7 mouse cellular contexts compared by ENCODE assay signal in genomic region chr3:90083034-90083433, GRCm38 (mm10). TPM values are rescaled to one million over a fixed set of nuclear protein-coding genes. Genes with fewer than 3 reads are reported as not detected.
DNase-seq lines count a peak whose midpoint lies in the region; ATAC-seq and TF ChIP-seq lines count a peak whose summit lies in the region.

No protein-coding gene starts in this region.

- H3K4me1 ChIP-seq in heart, postnatal 0 days (ENCODE audit: control insufficient read depth, insufficient read depth) = peaks cover 44% of the 10 kb centered on the region
- H3K4me1 ChIP-seq in liver, postnatal 0 days (ENCODE audit: insufficient read depth) = peaks cover 58% of the 10 kb centered on the region

- peaks cover 17% of the 10 kb centered on the region for H3K36me3 ChIP-seq in heart, postnatal 0 days (replicated peaks; ENCODE audit: control insufficient read depth, insufficient read depth, low read length)
- peaks cover 13% of the 10 kb centered on the region for H3K36me3 ChIP-seq in liver, postnatal 0 days (replicated peaks; ENCODE audit: insufficient read depth, low read length)

- peak overlapping the region; percentile 89 for H3K27ac ChIP-seq in layer of hippocampus, adult 2 months
- H3K27ac ChIP-seq in heart, postnatal 0 days (ENCODE audit: low read depth) = peak overlapping the region; percentile 95
- peak overlapping the region; percentile 74 for H3K27ac ChIP-seq in liver, postnatal 0 days (ENCODE audit: low read depth)

- no peak for TF ChIP-seq CTCF in layer of hippocampus, adult 2 months (conservative IDR thresholded peaks at IDR 0.05)
- no peak for TF ChIP-seq CTCF in heart, postnatal 0 days (IDR thresholded peaks at IDR 0.05; ENCODE audit: low read depth)
- no peak for TF ChIP-seq CTCF in liver, postnatal 0 days (IDR thresholded peaks at IDR 0.05; ENCODE audit: low read depth)

- no peak for TF ChIP-seq EP300 in heart, postnatal 0 days (IDR thresholded peaks at IDR 0.05; ENCODE audit: low read depth)
- no peak for TF ChIP-seq EP300 in liver, postnatal 0 days (IDR thresholded peaks at IDR 0.05; ENCODE audit: low read depth)

- H3K9ac ChIP-seq in heart, postnatal 0 days (replicated peaks; ENCODE audit: low read depth, low read length) = no peak overlapping the region
- H3K9ac ChIP-seq in liver, postnatal 0 days (replicated peaks) = peak overlapping the region; percentile 51

- peak in 1 of 2 experiments; percentile 9 for DNase-seq in layer of hippocampus, adult 2 months (ENCODE audit: low spot score in 2 of 2)
- no peak for DNase-seq in layer of hippocampus, postnatal 10 days (ENCODE audit: low spot score in 2 of 2)
- DNase-seq in cerebellum, postnatal 10 days = peak; percentile 56 to 59
- no peak for DNase-seq in heart, postnatal 0 days (ENCODE audit: low spot score)
- DNase-seq in liver, postnatal 0 days = peak; percentile 22
- DNase-seq in right cerebral cortex, postnatal 25 days = peak; percentile 20
- no peak for DNase-seq in urinary bladder, postnatal 25 days (ENCODE audit: low spot score)

- H3K4me3 ChIP-seq in layer of hippocampus, adult 2 months = peak overlapping the region; percentile 27
- 0 out of 2 replicates have a peak overlapping the region, but pooled peaks have one; percentile 7 for H3K4me3 ChIP-seq in heart, postnatal 0 days (ENCODE audit: low read depth, low read length)
- H3K4me3 ChIP-seq in liver, postnatal 0 days (ENCODE audit: low read depth, low read length) = peak overlapping the region; percentile 13; the same call in 1 of the 2 replicates

- no peaks in the 10 kb centered on the region for H3K27me3 ChIP-seq in heart, postnatal 0 days (ENCODE audit: control insufficient read depth, insufficient read depth, low read length)
- no peaks in the 10 kb centered on the region for H3K27me3 ChIP-seq in liver, postnatal 0 days (ENCODE audit: insufficient read depth, low read length)

- H3K4me2 ChIP-seq in heart, postnatal 0 days (ENCODE audit: low read depth, low read length) = peak overlapping the region; percentile 73
- peak overlapping the region; percentile 95 for H3K4me2 ChIP-seq in liver, postnatal 0 days (ENCODE audit: low read depth, low read length)

- WGBS in heart, postnatal 0 days = 21% methylated on average over 5 of the region's 5 CpGs
- WGBS in liver, postnatal 0 days (ENCODE audit: insufficient replicate concordance) = 22% methylated on average over 5 of the region's 5 CpGs

- H3K9me3 ChIP-seq in heart, postnatal 0 days (replicated peaks; ENCODE audit: control insufficient read depth, low read length) = no peaks in the 10 kb centered on the region
- no peaks in the 10 kb centered on the region for H3K9me3 ChIP-seq in liver, postnatal 0 days (ENCODE audit: low read length)

- ATAC-seq in heart, postnatal 0 days (ENCODE audit: insufficient read depth, low read depth) = no peak
- no peak for ATAC-seq in liver, postnatal 0 days

RNA-seq across cellular contexts. Expression of gene Tpm3, which starts 10.6 kb away (rescaled TPM):
- total RNA-seq in layer of hippocampus, adult 2 months (2021) = 100 to 1,000 TPM; 177 to 183 TPM
- 100 to 1,000 TPM; 245 to 256 TPM for total RNA-seq in layer of hippocampus, postnatal 10 days (2021)
- total RNA-seq in heart, postnatal 0 days (2014; rRNA removed; ENCODE audit: low replicate concordance) = 88.0 and 99.5 TPM in 2 replicates
- 139 and 145 TPM in 2 replicates for polyA plus RNA-seq in heart, postnatal 0 days (2015; fragmentation: Nextera tagmentation; extraction: Ambion mirVana)
- 156 and 162 TPM in 2 replicates for polyA plus RNA-seq in liver, postnatal 0 days (2015; fragmentation: Nextera tagmentation; extraction: Ambion mirVana)

RNA-seq across cellular contexts. Expression of gene Nup210l, which starts 20.9 kb away (rescaled TPM):
- under 1 TPM; 0.25 to 0.33 TPM for total RNA-seq in layer of hippocampus, adult 2 months (2021)
- total RNA-seq in layer of hippocampus, postnatal 10 days (2021) = under 1 TPM; 0.36 to 0.50 TPM
- 0.04 and 0.27 TPM in 2 replicates for total RNA-seq in heart, postnatal 0 days (2014; rRNA removed; ENCODE audit: low replicate concordance)
- polyA plus RNA-seq in heart, postnatal 0 days (2015; fragmentation: Nextera tagmentation; extraction: Ambion mirVana) = 0.04 TPM in 1 of 2 replicates, not detected in the other
- polyA plus RNA-seq in liver, postnatal 0 days (2015; fragmentation: Nextera tagmentation; extraction: Ambion mirVana) = 0.02 and 0.04 TPM in 2 replicates

RNA-seq across cellular contexts. Expression of gene Ubap2l, which starts 30.6 kb away (rescaled TPM):
- total RNA-seq in layer of hippocampus, adult 2 months (2021) = 100 to 1,000 TPM; 173 to 179 TPM
- 100 to 1,000 TPM; 146 to 188 TPM for total RNA-seq in layer of hippocampus, postnatal 10 days (2021)
- total RNA-seq in heart, postnatal 0 days (2014; rRNA removed; ENCODE audit: low replicate concordance) = 64.2 and 69.7 TPM in 2 replicates
- 88.9 and 92.0 TPM in 2 replicates for polyA plus RNA-seq in heart, postnatal 0 days (2015; fragmentation: Nextera tagmentation; extraction: Ambion mirVana)
- polyA plus RNA-seq in liver, postnatal 0 days (2015; fragmentation: Nextera tagmentation; extraction: Ambion mirVana) = 57.4 TPM in 2 replicates

RNA-seq across cellular contexts. Expression of gene 4933434E20Rik, which starts 31.6 kb away (rescaled TPM):
- 100 to 1,000 TPM in 1 of 2 experiments, 10 to 100 TPM in 1; 89.6 to 101 TPM for total RNA-seq in layer of hippocampus, adult 2 months (2021)
- total RNA-seq in layer of hippocampus, postnatal 10 days (2021) = 10 to 100 TPM; 83.5 to 91.6 TPM
- total RNA-seq in heart, postnatal 0 days (2014; rRNA removed; ENCODE audit: low replicate concordance) = 111 and 183 TPM in 2 replicates
- polyA plus RNA-seq in heart, postnatal 0 days (2015; fragmentation: Nextera tagmentation; extraction: Ambion mirVana) = 151 and 165 TPM in 2 replicates
- polyA plus RNA-seq in liver, postnatal 0 days (2015; fragmentation: Nextera tagmentation; extraction: Ambion mirVana) = 64.6 and 66.7 TPM in 2 replicates

Comparison
In these comparisons a context has a peak if more than half of its experiments do, and no peak if none do; other contexts are left out.
1. DNase-seq: peak in cerebellum, postnatal 10 days (2 of 2), liver, postnatal 0 days (single experiment) and right cerebral cortex, postnatal 25 days (single experiment); none in layer of hippocampus, postnatal 10 days (0 of 2), heart, postnatal 0 days (single experiment) and urinary bladder, postnatal 25 days (single experiment).
2. Peak in every context shown above with its lines, with median percentiles within 50 percentile points of each other: H3K27ac ChIP-seq and H3K4me3 ChIP-seq.